24 mouse cellular contexts compared by ENCODE assay signal in genomic region chr9:66725591-66725990, GRCm38 (mm10). TPM values are rescaled to one million over a fixed set of nuclear protein-coding genes. Genes with fewer than 3 reads are reported as not detected.
A peak's percentile ranks its signal among the peaks of the same experiment; 100 is the strongest.
DNase-seq lines count a peak whose midpoint lies in the region; ATAC-seq and TF ChIP-seq lines count a peak whose summit lies in the region.
"Had no signal": no experiment of that assay in that cellular context is flagged by ENCODE, and none has a peak within 500 bp of the region (broad histone marks: within the 10 kb centered on the region; RNA-seq: fewer than 3 reads in every experiment).

No protein-coding gene starts in this region.

- no peak overlapping the region for H3K4me2 ChIP-seq in liver, postnatal 0 days (ENCODE audit: low read depth, low read length)
- H3K4me2 ChIP-seq in intestine, embryonic 16.5 days (ENCODE audit: low read depth, low read length) = no peak overlapping the region
- H3K4me2 ChIP-seq: heart, embryonic 13.5 days; hindbrain, embryonic 15.5 days had no signal

- TF ChIP-seq EP300 in liver, postnatal 0 days (IDR thresholded peaks at IDR 0.05; ENCODE audit: low read depth) = no peak

- H3K4me3 ChIP-seq in kidney, adult 2 months (ENCODE audit: insufficient read depth, low read depth, low read length) = no peak overlapping the region
- H3K4me3 ChIP-seq in small intestine, adult 2 months (ENCODE audit: low read depth, low read length) = no peak overlapping the region
- no peak overlapping the region for H3K4me3 ChIP-seq in liver, postnatal 0 days (ENCODE audit: low read depth, low read length)
- no peak overlapping the region for H3K4me3 ChIP-seq in intestine, embryonic 16.5 days (ENCODE audit: low read length)
- H3K4me3 ChIP-seq: erythroblast, embryonic 14.5 days; forebrain, embryonic 10.5 days; gastrocnemius, adult 2 months; heart, embryonic 13.5 days; hindbrain, embryonic 15.5 days had no signal

- peak overlapping the region; percentile 43; the same call in 1 of the 2 replicates for H3K27ac ChIP-seq in kidney, adult 2 months (ENCODE audit: insufficient read depth, low read depth, low read length)
- H3K27ac ChIP-seq in small intestine, adult 2 months (ENCODE audit: insufficient read depth, low read depth, low read length) = peak overlapping the region; percentile 17; the same call in 1 of the 2 replicates
- H3K27ac ChIP-seq in liver, postnatal 0 days (ENCODE audit: low read depth) = no peak overlapping the region
- no peak overlapping the region for H3K27ac ChIP-seq in intestine, embryonic 16.5 days (ENCODE audit: low read length)
- H3K27ac ChIP-seq: forebrain, embryonic 10.5 days; gastrocnemius, adult 2 months; heart, embryonic 13.5 days; hindbrain, embryonic 15.5 days had no signal

- peaks cover 33% of the 10 kb centered on the region for H3K4me1 ChIP-seq in kidney, adult 2 months (ENCODE audit: control insufficient read depth, insufficient read depth, low read length)
- peaks cover 20% of the 10 kb centered on the region for H3K4me1 ChIP-seq in small intestine, adult 2 months (ENCODE audit: control insufficient read depth, insufficient read depth, insufficient read length, low read length)
- no peaks in the 10 kb centered on the region for H3K4me1 ChIP-seq in liver, postnatal 0 days (ENCODE audit: insufficient read depth)
- H3K4me1 ChIP-seq in intestine, embryonic 16.5 days (ENCODE audit: control insufficient read depth, insufficient read depth, low read length) = no peaks in the 10 kb centered on the region
- H3K4me1 ChIP-seq: heart, embryonic 13.5 days had no signal

- no peak for ATAC-seq in liver, postnatal 0 days
- no peak for ATAC-seq in intestine, embryonic 16.5 days
- ATAC-seq: forebrain, embryonic 14.5 days had no signal

- 48% methylated on average over 3 of the region's 3 CpGs for WGBS in kidney, adult 2 months
- 18% methylated on average over 3 of the region's 3 CpGs for WGBS in large intestine, adult 2 months
- WGBS in small intestine, adult 2 months = 19% methylated on average over 3 of the region's 3 CpGs
- 66% methylated on average over 3 of the region's 3 CpGs for WGBS in liver, postnatal 0 days (ENCODE audit: insufficient replicate concordance)
- 82% methylated on average over 3 of the region's 3 CpGs for WGBS in intestine, embryonic 16.5 days

- DNase-seq in kidney, adult 2 months = no peak
- no peak for DNase-seq in kidney, postnatal 10 days
- peak; percentile 22 for DNase-seq in NIH3T3 (ENCODE audit: low read depth)
- peak; percentile 69 for DNase-seq in large intestine, adult 2 months (ENCODE audit: low read depth, low spot score)
- no peak for DNase-seq in right cerebral cortex, postnatal 25 days
- no peak for DNase-seq in liver, postnatal 0 days
- DNase-seq: adrenal gland, adult 8-10 months; adrenal gland, postnatal 36 days; cerebellum, adult 11 months; cerebellum, adult 8-10 months; cerebellum, postnatal 14 days; embryo, embryonic 11 days; gastrocnemius, adult 2 months; gastrocnemius, postnatal 36 days; heart, adult 11 months; heart, postnatal 36 days had no signal

- no peaks in the 10 kb centered on the region for H3K9me3 ChIP-seq in liver, postnatal 0 days (ENCODE audit: low read length)
- H3K9me3 ChIP-seq in intestine, embryonic 16.5 days (ENCODE audit: control insufficient read depth, low read length) = no peaks in the 10 kb centered on the region
- H3K9me3 ChIP-seq: forebrain, embryonic 10.5 days; heart, embryonic 13.5 days; hindbrain, embryonic 15.5 days had no signal

- H3K9ac ChIP-seq in liver, postnatal 0 days (replicated peaks) = no peak overlapping the region
- no peak overlapping the region for H3K9ac ChIP-seq in intestine, embryonic 16.5 days (ENCODE audit: low read depth, low read length)
- H3K9ac ChIP-seq: heart, embryonic 13.5 days; hindbrain, embryonic 15.5 days had no signal

- no peaks in the 10 kb centered on the region for H3K36me3 ChIP-seq in kidney, adult 2 months (ENCODE audit: control insufficient read depth, insufficient read depth, low read length)
- no peaks in the 10 kb centered on the region for H3K36me3 ChIP-seq in small intestine, adult 2 months (ENCODE audit: control insufficient read depth, insufficient read depth, low read length)
- H3K36me3 ChIP-seq in liver, postnatal 0 days (replicated peaks; ENCODE audit: insufficient read depth, low read length) = no peaks in the 10 kb centered on the region
- H3K36me3 ChIP-seq in intestine, embryonic 16.5 days (ENCODE audit: control insufficient read depth, insufficient read depth, low read length) = no peaks in the 10 kb centered on the region
- H3K36me3 ChIP-seq: forebrain, embryonic 10.5 days; heart, embryonic 13.5 days; hindbrain, embryonic 15.5 days had no signal

- no peaks in the 10 kb centered on the region for H3K27me3 ChIP-seq in kidney, adult 2 months (replicated peaks; ENCODE audit: control insufficient read depth, insufficient read depth, low read length)
- no peaks in the 10 kb centered on the region for H3K27me3 ChIP-seq in small intestine, adult 2 months (ENCODE audit: control insufficient read depth, insufficient read depth, low read length)
- no peaks in the 10 kb centered on the region for H3K27me3 ChIP-seq in liver, postnatal 0 days (ENCODE audit: insufficient read depth, low read length)
- H3K27me3 ChIP-seq in intestine, embryonic 16.5 days (replicated peaks; ENCODE audit: control insufficient read depth, insufficient read depth, low read length) = no peaks in the 10 kb centered on the region
- H3K27me3 ChIP-seq: CH12.LX; hindbrain, embryonic 15.5 days had no signal

- TF ChIP-seq POLR2A in kidney, adult 2 months (IDR thresholded peaks at IDR 0.05; ENCODE audit: low read depth, low read length) = no peak
- TF ChIP-seq POLR2A in small intestine, adult 2 months (IDR thresholded peaks at IDR 0.05; ENCODE audit: low read depth, low read length) = no peak

- no peak for TF ChIP-seq CTCF in kidney, adult 2 months (conservative IDR thresholded peaks at IDR 0.05; ENCODE audit: insufficient read depth, insufficient read length, low read depth, low read length)
- no peak for TF ChIP-seq CTCF in small intestine, adult 2 months (IDR thresholded peaks at IDR 0.05; ENCODE audit: extremely low read depth, insufficient read length, insufficient replicate concordance, low read depth, low read length)
- no peak for TF ChIP-seq CTCF in liver, postnatal 0 days (IDR thresholded peaks at IDR 0.05; ENCODE audit: low read depth)

RNA-seq across cellular contexts. Expression of gene Car12, which starts 12.1 kb away (rescaled TPM):
- polyA plus RNA-seq in kidney, adult 2 months (2012; rRNA removed) = 295 and 328 TPM in 2 replicates
- polyA plus RNA-seq in large intestine, adult 2 months (2012; rRNA removed) = 10.8 and 12.1 TPM in 2 replicates
- 2.8 and 4.4 TPM in 2 replicates for polyA plus RNA-seq in small intestine, adult 2 months (2012; rRNA removed)
- polyA plus RNA-seq in liver, postnatal 0 days (2015; fragmentation: Nextera tagmentation; extraction: Ambion mirVana) = 0.05 and 0.12 TPM in 2 replicates
- polyA plus RNA-seq in intestine, embryonic 16.5 days (2015; fragmentation: Nextera tagmentation; extraction: Ambion mirVana) = 5.4 and 6.2 TPM in 2 replicates
- polyA plus RNA-seq: erythroblast, embryonic 14.5 days had no signal

Comparison
In these comparisons a context has a peak if more than half of its experiments do, and no peak if none do; other contexts are left out.
1. DNase-seq: peak in NIH3T3 (single experiment) and large intestine, adult 2 months (single experiment); none in kidney, adult 2 months (single experiment), kidney, postnatal 10 days (single experiment), right cerebral cortex, postnatal 25 days (single experiment) and liver, postnatal 0 days (single experiment).
2. H3K27ac ChIP-seq: peak in kidney, adult 2 months (single experiment) and small intestine, adult 2 months (single experiment); none in liver, postnatal 0 days (single experiment) and intestine, embryonic 16.5 days (single experiment).
3. RNA of gene Car12, which starts 12.1 kb away (polyA plus RNA-seq): 295 to 328 TPM in kidney, adult 2 months; 10.8 to 12.1 TPM in large intestine, adult 2 months, 5.4 to 6.2 TPM in intestine, embryonic 16.5 days, 2.8 to 4.4 TPM in small intestine, adult 2 months and 0.05 to 0.12 TPM in liver, postnatal 0 days; every median in the first group is over 10 times any median in the second.